Mouse (Mus musculus) embryo, embryonic 10.5 days (tissue): ENCODE results near the gene Gm21992.
A peak's percentile ranks its signal among the peaks of the same experiment; 100 is the strongest.

Experiments used
- DNase-seq: peaks from one replicate; pipeline ENCODE4 v3.0.0-alpha.2; 2015; ENCODE audit warnings: low spot score

The Gm21992 gene

GRCm38 (mm10) chr19:4748493-4748892, 62.9 kb downstream of the Gm21992 start:
- DNase-seq, result no peak

- no peak for DNase-seq
These were observed 63.6 kb downstream of the Gm21992 start for GRCm38 (mm10) chr19:4747631-4748312.

- DNase-seq, result no peak
These were observed 64.8 kb downstream of the Gm21992 start for GRCm38 (mm10) chr19:4746611-4747010.

DNA sequence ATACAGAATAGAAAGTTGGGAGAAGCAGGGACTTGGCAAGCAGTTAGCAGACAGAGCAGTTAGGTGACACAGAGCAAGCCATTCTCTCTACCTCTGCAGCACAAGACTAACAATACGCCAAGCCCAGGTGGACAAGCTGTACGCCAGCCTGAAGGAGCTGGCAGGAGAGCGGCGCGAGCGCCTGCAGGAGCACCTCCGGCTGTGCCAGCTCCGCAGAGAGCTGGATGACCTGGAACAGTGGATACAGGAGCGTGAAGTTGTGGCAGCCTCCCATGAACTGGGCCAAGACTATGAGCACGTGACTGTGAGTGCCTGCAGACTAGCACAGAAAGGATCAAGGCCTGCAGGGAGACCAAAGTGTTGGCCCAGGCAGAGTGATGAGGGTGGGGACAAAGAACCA, 65.7 kb downstream of the Gm21992 start:
- DNase-seq, result no peak

DNA sequence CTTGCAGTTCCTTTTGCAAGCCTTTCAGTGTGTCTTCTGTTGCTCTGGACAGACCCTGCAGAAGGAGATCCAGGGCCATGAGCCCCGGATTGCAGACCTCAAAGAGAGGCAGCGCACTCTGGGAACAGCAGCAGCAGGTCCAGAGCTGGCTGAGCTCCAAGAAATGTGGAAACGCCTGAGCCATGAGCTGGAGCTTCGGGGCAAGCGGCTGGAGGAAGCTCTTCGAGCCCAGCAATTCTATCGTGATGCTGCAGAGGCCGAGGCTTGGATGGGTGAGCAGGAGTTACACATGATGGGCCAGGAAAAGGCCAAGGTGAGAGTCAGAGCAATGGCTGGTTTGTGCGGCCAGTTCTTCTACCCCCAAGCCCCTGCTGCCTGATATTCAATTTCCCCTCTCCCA, 66.4 kb downstream of the Gm21992 start:
- no peak for DNase-seq

DNA sequence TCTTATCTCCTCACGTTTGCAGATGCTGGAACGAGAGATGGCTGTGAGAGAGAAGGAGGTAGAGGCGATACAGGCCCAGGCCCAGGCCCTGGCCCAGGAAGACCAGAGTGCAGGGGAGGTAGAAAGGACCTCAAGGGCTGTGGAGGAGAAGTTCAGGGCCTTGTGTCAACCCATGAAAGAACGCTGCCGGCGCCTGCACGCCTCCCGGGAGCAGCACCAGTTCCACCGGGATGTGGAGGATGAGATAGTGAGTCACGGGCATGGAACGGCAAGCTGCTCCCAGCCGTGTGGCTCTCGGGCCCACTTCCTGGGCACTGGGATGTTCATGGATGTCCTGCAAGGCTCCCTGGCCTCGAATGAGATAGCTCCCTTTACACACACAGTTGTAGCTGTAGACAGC, 67.4 kb downstream of the Gm21992 start:
- DNase-seq, result no peak

- DNase-seq, result peak; percentile 77
These were observed 67.9 kb downstream of the Gm21992 start for GRCm38 (mm10) chr19:4743524-4743923.

- DNase-seq, result no peak
These were observed 69.2 kb downstream of the Gm21992 start for GRCm38 (mm10) chr19:4742229-4742628.

- DNase-seq, result no peak
These were observed 69.9 kb downstream of the Gm21992 start for GRCm38 (mm10) chr19:4741482-4741881.

DNA sequence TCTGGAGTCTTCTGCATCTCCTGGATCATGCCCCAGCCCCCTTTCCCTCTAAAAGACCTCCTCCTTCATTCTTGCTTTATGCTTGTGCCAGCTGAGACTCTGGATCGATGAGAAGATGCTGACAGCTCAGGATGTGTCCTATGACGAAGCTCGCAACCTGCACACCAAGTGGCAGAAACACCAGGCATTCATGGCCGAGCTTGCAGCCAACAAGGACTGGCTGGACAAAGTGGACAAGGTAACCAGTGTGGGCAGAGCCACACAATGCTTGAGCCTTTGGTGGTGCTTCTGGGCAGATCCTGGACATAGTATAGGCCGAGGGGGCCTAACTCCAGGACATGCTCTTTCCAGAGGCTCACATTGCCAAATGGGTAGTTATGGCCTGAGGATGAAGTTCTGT, 71.7 kb downstream of the Gm21992 start:
- no peak for DNase-seq

DNA sequence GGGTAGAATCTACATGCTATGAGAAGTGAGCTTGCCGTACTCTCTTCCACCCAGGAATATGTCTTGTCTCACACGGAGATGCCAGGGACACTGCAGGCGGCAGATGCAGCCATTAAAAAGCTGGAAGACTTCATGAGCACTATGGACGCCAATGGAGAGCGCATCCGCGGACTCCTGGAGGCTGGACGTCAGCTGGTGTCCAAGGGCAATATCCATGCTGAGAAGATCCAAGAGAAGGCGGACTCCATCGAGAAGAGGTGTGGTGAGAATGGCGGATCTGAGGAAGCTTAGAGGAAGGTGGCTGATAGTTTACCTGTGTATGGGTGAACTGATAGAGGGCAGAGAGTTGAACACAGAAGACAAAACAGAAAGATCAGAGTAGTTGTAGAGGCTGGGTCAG, 72.4 kb downstream of the Gm21992 start:
- no peak for DNase-seq

GRCm38 (mm10) chr19:4737866-4738265, 73.5 kb downstream of the Gm21992 start:
- no peak for DNase-seq

DNA sequence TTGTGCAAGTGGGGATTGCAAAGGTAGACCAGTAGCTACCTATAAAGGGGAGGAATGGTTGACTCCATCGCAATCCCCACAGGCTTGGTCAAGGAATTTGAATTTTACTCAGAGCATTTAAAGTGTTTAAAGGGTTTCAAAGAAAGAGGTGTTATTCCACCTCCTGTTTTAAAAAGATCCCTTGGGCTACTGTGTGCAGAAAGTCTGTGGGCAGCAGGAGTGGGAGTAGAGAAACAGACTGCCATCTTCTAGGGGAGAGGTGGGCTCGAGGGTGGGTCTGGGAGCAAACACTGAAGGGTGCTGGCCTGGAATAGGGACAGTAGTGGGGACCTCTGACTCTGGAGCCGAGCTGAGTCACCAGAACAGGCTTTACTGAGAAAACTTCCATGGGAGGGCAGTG, 78.4 kb downstream of the Gm21992 start:
- no peak for DNase-seq

- no peak for DNase-seq
These were observed 82.2 kb downstream of the Gm21992 start for GRCm38 (mm10) chr19:4729186-4729585.

- peak; percentile 37 for DNase-seq
These were observed 90.7 kb downstream of the Gm21992 start for GRCm38 (mm10) chr19:4720671-4721244.

- no peak for DNase-seq
These were observed 91.3 kb downstream of the Gm21992 start for GRCm38 (mm10) chr19:4720112-4720511.

DNA sequence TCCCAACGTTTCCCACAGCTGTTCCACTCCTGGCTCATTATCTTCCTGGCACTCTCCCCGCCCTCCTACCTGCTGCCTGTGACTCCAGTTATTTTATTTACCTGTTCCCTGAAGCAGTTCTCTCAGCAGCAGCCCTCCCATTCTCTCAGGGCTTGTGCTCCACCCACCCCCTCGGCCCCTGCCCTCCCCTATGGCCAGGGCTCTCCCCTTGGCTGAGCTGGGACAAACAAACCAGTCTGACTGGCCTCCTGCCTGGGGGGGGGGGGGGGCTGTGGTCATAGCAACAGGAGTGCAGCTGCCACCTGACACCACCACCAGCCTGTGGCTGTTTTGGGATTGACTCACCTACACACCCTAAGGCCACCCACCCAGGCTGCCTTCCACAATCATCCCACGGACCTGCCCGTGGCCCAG, 92.1 kb downstream of the Gm21992 start:
- no peak for DNase-seq

DNA sequence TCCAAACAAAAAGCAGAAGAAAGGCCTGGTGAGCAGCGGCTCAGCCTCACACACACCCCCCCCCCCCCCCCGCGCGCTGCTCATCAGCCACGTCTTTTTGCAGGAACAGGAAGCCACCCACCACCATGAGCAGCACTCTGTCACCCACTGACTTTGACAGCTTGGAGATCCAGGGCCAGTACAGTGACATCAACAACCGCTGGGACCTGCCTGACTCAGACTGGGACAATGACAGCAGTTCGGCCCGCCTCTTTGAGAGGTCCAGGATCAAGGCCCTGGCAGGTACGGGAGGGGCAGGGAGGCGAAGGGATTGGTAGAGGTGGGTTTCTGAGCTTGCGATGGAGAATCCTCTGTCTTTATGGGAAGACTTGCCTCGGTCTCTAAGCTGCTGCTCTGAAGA, 92.7 kb downstream of the Gm21992 start:
- no peak for DNase-seq

DNA sequence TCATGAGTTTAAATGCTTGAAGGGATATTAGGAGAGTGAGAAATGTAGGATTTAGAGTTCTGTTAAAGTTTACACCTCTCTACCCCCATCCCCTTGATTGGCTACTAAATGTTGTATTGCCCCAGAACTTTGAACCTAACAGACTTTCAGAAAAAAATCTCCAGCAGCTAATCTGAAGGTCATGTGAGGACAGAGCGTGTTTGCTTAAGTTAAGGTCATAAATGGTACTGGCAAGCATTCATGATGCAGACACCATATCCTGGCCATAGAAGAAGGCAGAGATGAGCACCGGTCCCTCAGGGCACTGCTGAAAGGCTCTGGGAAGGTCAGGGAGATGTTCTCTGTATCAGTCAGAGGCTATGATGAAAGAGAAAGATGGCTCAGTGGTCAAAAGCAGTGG, 94.1 kb downstream of the Gm21992 start:
- no peak for DNase-seq

DNA sequence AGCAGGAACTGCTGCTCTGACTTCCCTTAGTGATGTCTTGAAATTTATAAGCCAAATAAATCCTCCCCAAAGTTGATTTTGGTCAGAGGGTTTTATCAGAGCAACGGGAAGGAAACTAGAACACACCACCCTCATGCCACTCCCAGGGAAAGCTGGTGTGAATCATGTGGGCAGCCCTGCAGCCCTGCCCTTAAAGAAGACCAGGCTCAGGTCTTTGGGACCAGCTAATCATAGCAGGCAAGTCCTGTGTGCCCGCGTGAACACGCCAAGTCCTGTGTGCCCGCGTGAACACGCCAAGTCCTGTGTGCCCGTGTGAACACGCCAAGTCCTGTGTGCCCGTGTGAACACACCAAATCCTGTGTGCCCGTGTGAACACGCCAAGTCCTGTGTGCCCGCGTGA, 94.7 kb downstream of the Gm21992 start:
- DNase-seq, result no peak

GRCm38 (mm10) chr19:4713886-4714285, 97.5 kb downstream of the Gm21992 start:
- DNase-seq, result no peak

- no peak for DNase-seq
These were observed 98.5 kb downstream of the Gm21992 start for GRCm38 (mm10) chr19:4712781-4713526.

DNA sequence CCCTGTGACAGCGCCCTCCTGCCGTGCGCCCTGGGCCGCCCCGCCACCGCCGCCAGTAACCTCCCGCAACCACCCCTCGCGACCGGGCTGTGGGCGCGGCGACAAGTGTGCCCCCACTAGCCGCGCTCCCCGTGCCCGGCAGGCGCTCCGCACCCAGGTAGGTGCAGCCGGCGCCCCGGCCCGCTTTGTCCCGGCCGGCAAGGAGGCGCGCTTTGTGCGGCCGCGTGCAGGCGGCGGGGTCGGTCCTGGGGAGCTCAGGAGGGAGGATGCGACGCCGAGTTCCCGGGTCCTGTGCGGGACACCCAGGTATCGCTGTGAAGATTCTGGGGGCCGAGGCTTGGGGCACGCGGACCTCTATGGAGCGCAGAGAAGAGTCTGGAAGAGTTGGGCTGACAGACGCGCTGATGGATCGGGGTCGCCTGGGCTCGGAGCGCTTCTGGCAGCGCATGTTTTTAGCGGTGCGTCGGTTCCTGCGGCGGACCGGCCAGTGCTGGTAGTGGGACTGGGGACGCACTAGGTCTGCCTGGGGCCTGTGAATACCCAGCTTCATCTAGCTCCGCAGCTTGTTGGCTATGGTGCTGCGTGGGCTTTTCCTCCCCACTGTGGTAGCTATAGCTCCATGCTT, 99.1 kb downstream of the Gm21992 start:
- DNase-seq, result peak; percentile 70
